Mouse (Mus musculus): ENCODE data around the gene Ifrd1. TPM values are rescaled to one million over a fixed set of nuclear protein-coding genes. Genes with fewer than 3 reads are reported as not detected.
"Not testable (repeated sequence)": the region's sequence is repeated elsewhere in the genome, so short reads cannot be mapped to it uniquely, and the experiment has no call there.

The Ifrd1 gene
- polyA plus RNA-seq, 1 experiment from 2014 or later, result 93.7 TPM

DNA sequence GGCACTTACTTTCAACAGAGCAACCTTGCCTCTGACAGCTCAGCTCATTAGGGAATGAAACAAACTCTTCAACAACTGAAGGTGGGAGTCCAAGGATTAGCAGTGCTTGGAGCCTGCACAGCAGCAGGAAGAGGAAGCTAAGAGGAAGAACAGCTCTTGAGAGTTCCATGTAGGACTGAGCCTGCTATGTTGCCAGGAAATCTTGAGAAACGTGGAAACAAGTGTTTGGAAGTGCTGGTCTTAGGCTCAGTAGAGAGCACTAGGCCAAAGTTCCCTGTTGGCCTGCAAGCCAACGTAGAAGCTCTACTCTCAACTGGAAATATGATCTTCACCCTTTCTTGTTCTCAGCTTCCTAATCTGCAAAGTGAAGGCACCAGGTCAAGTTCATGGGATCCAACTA is 20.0 kb upstream of the Ifrd1 start:
- H3K4me1 ChIP-seq (ENCODE audit: control insufficient read depth in 2 of 2, insufficient read depth in 2 of 2, low read length in 2 of 2), result no peaks in the 10 kb centered on the region
- no peaks in the 10 kb centered on the region for H3K36me3 ChIP-seq (ENCODE audit: control insufficient read depth, insufficient read depth, low read length)
- ATAC-seq (ENCODE audit: insufficient number of reproducible peaks, insufficient read depth, low FRiP score, low read depth), result no peak
- H3K9me3 ChIP-seq (ENCODE audit: control insufficient read depth, low read length), result no peaks in the 10 kb centered on the region
- no peak overlapping the region for H3K27ac ChIP-seq (replicated peaks in 1 of 2; ENCODE audit: control insufficient read depth in 1 of 2, insufficient read depth in 1 of 2, low read depth in 2 of 2, low read length in 2 of 2)
- no peak overlapping the region for H3K4me2 ChIP-seq (ENCODE audit: low read length)
- H3K27me3 ChIP-seq (ENCODE audit: control insufficient read depth, insufficient read depth, low read length), result no peaks in the 10 kb centered on the region
- 75% methylated on average over 2 of the region's 2 CpGs for WGBS
- H3K9ac ChIP-seq (ENCODE audit: low read length), result no peak overlapping the region
- no peak overlapping the region for H3K4me3 ChIP-seq (ENCODE audit: control insufficient read depth in 1 of 2, insufficient read depth in 1 of 2, low read depth in 1 of 2, low read length in 2 of 2)

DNA sequence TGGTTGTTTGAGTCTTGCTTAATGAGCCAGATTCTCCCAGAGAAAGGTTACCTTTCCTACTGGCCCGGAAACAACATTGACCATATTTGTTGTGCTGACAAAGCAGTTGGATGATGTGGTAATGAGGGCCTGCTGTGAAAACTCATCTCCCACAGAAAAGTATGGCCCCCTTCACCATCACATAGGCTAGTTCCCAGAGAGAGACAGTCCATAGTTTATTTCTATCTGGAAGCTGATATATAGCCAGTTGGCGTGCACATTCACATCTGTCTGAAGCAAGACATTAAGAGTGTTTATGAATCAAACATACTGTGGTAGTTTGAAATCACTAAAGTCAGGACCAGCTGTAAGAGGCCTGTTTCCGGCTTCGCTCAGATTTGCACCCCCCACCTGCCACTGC is 15.4 kb upstream of the Ifrd1 start:
- no peak overlapping the region for H3K4me2 ChIP-seq (ENCODE audit: low read length)
- WGBS, result 92% methylated on average over 4 of the region's 4 CpGs
- no peak overlapping the region for H3K9ac ChIP-seq (ENCODE audit: low read length)
- no peaks in the 10 kb centered on the region for H3K4me1 ChIP-seq (ENCODE audit: control insufficient read depth in 2 of 2, insufficient read depth in 2 of 2, low read length in 2 of 2)
- H3K27ac ChIP-seq (replicated peaks in 1 of 2; ENCODE audit: control insufficient read depth in 1 of 2, insufficient read depth in 1 of 2, low read depth in 2 of 2, low read length in 2 of 2), result no peak overlapping the region
- no peaks in the 10 kb centered on the region for H3K36me3 ChIP-seq (ENCODE audit: control insufficient read depth, insufficient read depth, low read length)
- ATAC-seq (ENCODE audit: insufficient number of reproducible peaks, insufficient read depth, low FRiP score, low read depth), result no peak
- H3K9me3 ChIP-seq (ENCODE audit: control insufficient read depth, low read length), result no peaks in the 10 kb centered on the region
- no peaks in the 10 kb centered on the region for H3K27me3 ChIP-seq (ENCODE audit: control insufficient read depth, insufficient read depth, low read length)
- H3K4me3 ChIP-seq (ENCODE audit: control insufficient read depth in 1 of 2, insufficient read depth in 1 of 2, low read depth in 1 of 2, low read length in 2 of 2), result no peak overlapping the region

DNA sequence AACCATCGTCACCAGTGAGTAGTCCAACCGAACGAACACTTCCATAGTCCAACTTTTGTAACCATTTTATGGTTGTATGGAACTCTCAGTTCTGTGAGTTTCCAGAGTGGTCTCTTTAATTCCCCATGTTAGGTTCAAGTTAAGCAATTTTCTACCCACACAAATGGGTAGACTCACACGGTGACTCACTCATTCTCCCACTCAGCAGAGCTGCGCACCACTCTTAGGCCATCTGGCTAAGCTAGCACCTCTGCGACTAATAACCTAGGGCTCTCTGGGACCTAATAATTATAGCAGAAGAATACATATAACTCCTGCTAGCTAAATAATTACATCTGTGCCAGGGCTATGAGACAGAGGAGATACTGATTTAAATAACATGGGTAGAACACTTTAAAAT is 14.7 kb upstream of the Ifrd1 start:
- ATAC-seq (ENCODE audit: insufficient number of reproducible peaks, insufficient read depth, low FRiP score, low read depth), result no peak
- WGBS, result 91% methylated on average over 6 of the region's 6 CpGs
- H3K27ac ChIP-seq (replicated peaks in 1 of 2; ENCODE audit: control insufficient read depth in 1 of 2, insufficient read depth in 1 of 2, low read depth in 2 of 2, low read length in 2 of 2), result no peak overlapping the region
- H3K4me1 ChIP-seq (ENCODE audit: control insufficient read depth in 2 of 2, insufficient read depth in 2 of 2, low read length in 2 of 2), result no peaks in the 10 kb centered on the region
- H3K9me3 ChIP-seq (ENCODE audit: control insufficient read depth, low read length), result no peaks in the 10 kb centered on the region
- no peak overlapping the region for H3K4me3 ChIP-seq (ENCODE audit: control insufficient read depth in 1 of 2, insufficient read depth in 1 of 2, low read depth in 1 of 2, low read length in 2 of 2)
- no peak overlapping the region for H3K4me2 ChIP-seq (ENCODE audit: low read length)
- no peak overlapping the region for H3K9ac ChIP-seq (ENCODE audit: low read length)
- H3K27me3 ChIP-seq (ENCODE audit: control insufficient read depth, insufficient read depth, low read length), result no peaks in the 10 kb centered on the region
- no peaks in the 10 kb centered on the region for H3K36me3 ChIP-seq (ENCODE audit: control insufficient read depth, insufficient read depth, low read length)

DNA sequence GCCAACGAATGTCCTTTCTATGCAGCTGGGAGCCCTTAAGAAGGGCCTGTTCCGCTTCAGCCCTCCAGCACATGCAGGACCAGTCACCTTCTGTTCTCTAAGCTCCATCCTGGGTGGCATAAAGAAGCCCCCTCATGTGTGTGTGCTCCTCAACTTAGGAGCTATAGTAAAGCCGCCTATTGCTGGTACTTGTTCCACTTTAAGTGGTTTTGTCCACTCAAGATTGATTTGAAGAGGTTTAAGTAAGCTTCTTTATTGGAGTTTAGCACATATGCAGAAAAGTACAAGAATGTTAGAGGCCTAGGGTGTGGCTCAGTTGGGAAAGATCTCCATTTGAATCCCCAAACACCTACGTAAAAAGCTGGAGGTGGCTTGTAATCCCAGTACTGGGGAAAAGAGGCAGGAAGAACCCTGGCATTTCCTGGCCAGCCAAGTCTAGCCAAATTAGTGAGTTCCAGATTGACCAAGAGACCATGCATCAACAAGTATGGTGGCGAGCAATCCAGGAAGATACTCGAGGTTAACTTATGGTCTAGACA is 10.2 kb upstream of the Ifrd1 start:
- Histone ChIP-seq H3K9me3 (ENCODE audit: control insufficient read depth, low read length) (no peaks in the 10 kb centered on the region), H3K27ac (replicated peaks in 1 of 2; ENCODE audit: control insufficient read depth in 1 of 2, insufficient read depth in 1 of 2, low read depth in 2 of 2, low read length in 2 of 2) (no peak overlapping the region), H3K4me3 (ENCODE audit: control insufficient read depth in 1 of 2, insufficient read depth in 1 of 2, low read depth in 1 of 2, low read length in 2 of 2) (no peak overlapping the region), H3K36me3 (ENCODE audit: control insufficient read depth, insufficient read depth, low read length) (no peaks in the 10 kb centered on the region), H3K9ac (ENCODE audit: low read length) (no peak overlapping the region), H3K4me1 (ENCODE audit: control insufficient read depth in 2 of 2, insufficient read depth in 2 of 2, low read length in 2 of 2) (no peaks in the 10 kb centered on the region), H3K4me2 (ENCODE audit: low read length) (no peak overlapping the region), H3K27me3 (ENCODE audit: control insufficient read depth, insufficient read depth, low read length) (no peaks in the 10 kb centered on the region)
- WGBS, result 84% methylated on average over 6 of the region's 6 CpGs
- ATAC-seq (ENCODE audit: insufficient number of reproducible peaks, insufficient read depth, low FRiP score, low read depth), result no peak

DNA sequence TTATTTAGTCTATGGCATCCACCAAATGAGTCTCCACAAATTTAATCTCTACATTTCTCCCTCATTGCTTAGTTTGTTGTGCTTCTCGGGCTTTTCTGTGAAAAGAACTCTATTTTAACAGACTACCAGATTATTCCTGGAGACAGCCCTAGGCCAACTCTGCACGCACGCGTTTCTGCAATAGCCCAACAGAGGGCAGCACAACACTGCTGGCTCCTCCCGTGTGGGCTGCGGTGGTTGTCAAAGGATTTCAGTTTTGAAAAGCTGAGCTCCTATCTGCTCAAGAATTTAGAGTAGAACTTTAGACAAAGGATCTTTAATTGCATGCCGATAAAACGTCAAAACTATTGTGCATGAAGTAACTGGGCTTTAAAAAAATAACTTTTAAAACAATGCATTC is 8.9 kb upstream of the Ifrd1 start:
- Histone ChIP-seq H3K4me1 (ENCODE audit: control insufficient read depth in 2 of 2, insufficient read depth in 2 of 2, low read length in 2 of 2) (no peaks in the 10 kb centered on the region), H3K4me3 (ENCODE audit: control insufficient read depth in 1 of 2, insufficient read depth in 1 of 2, low read depth in 1 of 2, low read length in 2 of 2) (no peak overlapping the region), H3K9me3 (ENCODE audit: control insufficient read depth, low read length) (no peaks in the 10 kb centered on the region), H3K36me3 (ENCODE audit: control insufficient read depth, insufficient read depth, low read length) (no peaks in the 10 kb centered on the region), H3K27me3 (ENCODE audit: control insufficient read depth, insufficient read depth, low read length) (no peaks in the 10 kb centered on the region), H3K4me2 (ENCODE audit: low read length) (no peak overlapping the region), H3K27ac (replicated peaks in 1 of 2; ENCODE audit: control insufficient read depth in 1 of 2, insufficient read depth in 1 of 2, low read depth in 2 of 2, low read length in 2 of 2) (no peak overlapping the region), H3K9ac (ENCODE audit: low read length) (no peak overlapping the region)
- ATAC-seq (ENCODE audit: insufficient number of reproducible peaks, insufficient read depth, low FRiP score, low read depth), result no peak
- 2% methylated on average over 8 of the region's 8 CpGs for WGBS

DNA sequence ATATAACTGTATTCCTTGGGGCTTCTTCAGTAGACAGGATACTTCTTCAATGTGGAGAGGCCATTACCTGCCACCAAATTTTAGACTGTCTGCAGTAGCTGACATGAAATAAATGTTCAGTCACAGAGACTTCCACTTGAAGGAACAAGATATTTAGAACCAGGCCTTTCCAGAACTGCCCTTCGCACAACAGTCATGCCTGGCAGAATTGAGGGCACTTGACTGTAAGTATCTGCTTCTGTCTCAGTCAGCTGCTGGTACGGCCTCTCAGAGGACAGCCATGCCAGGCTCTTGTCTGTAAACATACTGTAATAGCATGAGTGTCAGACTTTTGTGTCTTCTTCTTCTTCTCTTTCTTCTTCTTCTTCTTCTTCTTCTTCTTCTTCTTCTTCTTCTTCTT is 8.2 kb upstream of the Ifrd1 start:
- Histone ChIP-seq H3K9ac (ENCODE audit: low read length) (no peak overlapping the region), H3K4me1 (ENCODE audit: control insufficient read depth in 2 of 2, insufficient read depth in 2 of 2, low read length in 2 of 2) (no peaks in the 10 kb centered on the region), H3K4me2 (ENCODE audit: low read length) (no peak overlapping the region), H3K27me3 (ENCODE audit: control insufficient read depth, insufficient read depth, low read length) (no peaks in the 10 kb centered on the region), H3K4me3 (ENCODE audit: control insufficient read depth in 1 of 2, insufficient read depth in 1 of 2, low read depth in 1 of 2, low read length in 2 of 2) (no peak overlapping the region), H3K9me3 (ENCODE audit: control insufficient read depth, low read length) (no peaks in the 10 kb centered on the region), H3K36me3 (ENCODE audit: control insufficient read depth, insufficient read depth, low read length) (no peaks in the 10 kb centered on the region), H3K27ac (replicated peaks in 1 of 2; ENCODE audit: control insufficient read depth in 1 of 2, insufficient read depth in 1 of 2, low read depth in 2 of 2, low read length in 2 of 2) (no peak overlapping the region)
- WGBS, result 65% methylated on average over 2 of the region's 2 CpGs
- no peak for ATAC-seq (ENCODE audit: insufficient number of reproducible peaks, insufficient read depth, low FRiP score, low read depth)

DNA sequence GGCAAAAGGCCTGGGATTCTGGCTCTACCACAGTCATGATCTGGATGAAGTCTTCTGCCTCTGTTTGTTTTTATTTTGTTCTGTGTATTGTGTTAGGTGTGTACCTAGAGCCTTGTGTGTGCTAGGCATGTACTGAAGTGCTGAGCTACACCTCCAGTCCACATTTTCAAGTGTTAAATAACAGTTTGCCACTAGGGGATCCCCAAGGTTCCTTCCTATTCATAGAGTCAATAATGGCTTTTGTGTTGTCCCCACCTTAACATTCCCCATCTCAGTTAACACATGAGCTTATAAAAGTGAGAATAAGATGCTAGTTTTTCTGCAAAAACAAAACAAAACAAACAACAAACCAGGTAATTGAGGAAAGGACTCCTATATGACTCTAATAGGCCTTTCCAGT is 7.7 kb upstream of the Ifrd1 start:
- Histone ChIP-seq H3K4me2 (ENCODE audit: low read length) (no peak overlapping the region), H3K27me3 (ENCODE audit: control insufficient read depth, insufficient read depth, low read length) (no peaks in the 10 kb centered on the region), H3K9me3 (ENCODE audit: control insufficient read depth, low read length) (no peaks in the 10 kb centered on the region), H3K27ac (replicated peaks in 1 of 2; ENCODE audit: control insufficient read depth in 1 of 2, insufficient read depth in 1 of 2, low read depth in 2 of 2, low read length in 2 of 2) (no peak overlapping the region), H3K36me3 (ENCODE audit: control insufficient read depth, insufficient read depth, low read length) (no peaks in the 10 kb centered on the region), H3K4me3 (ENCODE audit: control insufficient read depth in 1 of 2, insufficient read depth in 1 of 2, low read depth in 1 of 2, low read length in 2 of 2) (no peak overlapping the region), H3K9ac (ENCODE audit: low read length) (no peak overlapping the region), H3K4me1 (ENCODE audit: control insufficient read depth in 2 of 2, insufficient read depth in 2 of 2, low read length in 2 of 2) (no peaks in the 10 kb centered on the region)
- no peak for ATAC-seq (ENCODE audit: insufficient number of reproducible peaks, insufficient read depth, low FRiP score, low read depth)

DNA sequence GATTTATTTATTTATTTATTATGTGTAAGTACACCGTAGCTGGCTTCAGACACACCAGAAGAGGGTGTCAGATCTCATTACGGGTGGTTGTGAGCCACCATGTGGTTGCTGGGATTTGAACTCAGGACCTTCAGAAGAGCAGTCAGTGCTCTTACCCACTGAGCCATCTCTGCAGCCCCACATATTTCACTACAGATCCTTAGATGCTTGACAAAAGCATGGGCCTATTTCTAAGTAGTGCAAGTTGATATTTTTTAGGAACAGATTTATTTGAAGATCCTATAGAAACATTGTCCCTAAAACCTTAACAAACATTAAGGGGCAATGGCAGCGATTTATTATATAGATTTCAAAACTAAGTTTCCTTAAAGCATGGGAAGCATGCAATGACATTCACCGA is 7.0 kb upstream of the Ifrd1 start:
- not testable (repeated sequence) for H3K27me3 ChIP-seq (ENCODE audit: control insufficient read depth, insufficient read depth, low read length); H3K4me1 ChIP-seq (ENCODE audit: control insufficient read depth in 2 of 2, insufficient read depth in 2 of 2, low read length in 2 of 2); H3K36me3 ChIP-seq (ENCODE audit: control insufficient read depth, insufficient read depth, low read length); H3K4me2 ChIP-seq (ENCODE audit: low read length); H3K27ac ChIP-seq (replicated peaks in 1 of 2; ENCODE audit: control insufficient read depth in 1 of 2, insufficient read depth in 1 of 2, low read depth in 2 of 2, low read length in 2 of 2); ATAC-seq (ENCODE audit: insufficient number of reproducible peaks, insufficient read depth, low FRiP score, low read depth); H3K9me3 ChIP-seq (ENCODE audit: control insufficient read depth, low read length); H3K4me3 ChIP-seq (ENCODE audit: control insufficient read depth in 1 of 2, insufficient read depth in 1 of 2, low read depth in 1 of 2, low read length in 2 of 2); H3K9ac ChIP-seq (ENCODE audit: low read length)
- 71% methylated on average over 4 of the region's 4 CpGs for WGBS
